Mouse (Mus musculus): ENCODE results near the gene Bpifb4.

GRCm38 (mm10) chr2:154005734-154006133 is 67.7 kb downstream of the Bpifb4 start:
- TF ChIP-seq CTCF (IDR thresholded peaks at IDR 0.05; ENCODE audit: low read depth) (no peak), EP300 (IDR thresholded peaks at IDR 0.05; ENCODE audit: low read depth) (no peak)

All from liver, embryonic 14.5 days (tissue).